Mouse (Mus musculus): ENCODE results near the gene Gstt2.

Gstt2 gene

DNA sequence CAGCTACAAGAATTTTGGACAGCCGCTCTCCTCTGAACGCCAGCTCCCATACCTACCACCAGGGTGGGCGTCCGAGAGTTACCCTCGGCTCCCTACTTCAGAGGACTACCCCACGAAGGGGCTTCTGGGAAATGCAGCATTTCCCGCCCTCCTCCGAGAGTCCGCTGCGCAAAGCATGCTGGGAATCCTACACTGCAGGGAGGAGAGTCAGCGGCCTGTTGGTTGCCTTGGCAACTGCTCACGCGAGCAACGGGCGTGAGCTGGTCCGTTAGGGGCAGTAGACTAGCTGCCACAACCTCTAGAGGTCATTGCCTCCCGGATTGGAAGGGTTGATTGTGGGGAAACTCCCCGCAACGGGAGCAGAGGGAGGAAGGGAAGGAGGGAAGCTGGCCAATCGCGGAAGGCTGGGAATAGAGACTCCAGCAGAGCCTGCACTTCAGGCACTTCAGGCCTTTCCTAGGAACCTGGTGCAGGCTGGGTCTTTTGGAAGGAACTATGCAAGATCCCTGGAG is at the start of gene Gstt2:
Gene Gstt2 (minus strand): TSS at position 177 of the 512 bp plus-strand sequence.
- DNase-seq (ENCODE audit: low spot score): peak; percentile 62

DNA sequence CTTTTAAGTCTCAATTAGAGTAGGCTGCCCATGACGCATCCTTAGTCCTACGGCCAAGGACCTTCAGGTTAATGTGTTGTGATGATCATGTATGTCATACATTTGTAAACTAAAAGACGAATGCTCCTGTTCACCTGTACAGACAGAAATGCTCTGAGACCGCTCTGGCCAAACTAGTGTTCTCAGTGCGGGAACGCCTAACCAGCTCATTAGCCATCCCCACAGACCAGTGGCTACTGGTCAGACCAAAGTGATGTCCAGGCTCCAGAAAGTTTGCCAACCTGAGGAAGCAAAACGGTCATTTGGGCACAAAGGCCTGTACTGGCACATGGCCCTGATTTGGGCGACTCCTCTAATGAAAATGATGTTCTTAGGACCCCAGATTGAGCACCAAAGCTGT is 47.5 kb upstream of the Gstt2 start:
- no peak for DNase-seq (ENCODE audit: low spot score)

DNA sequence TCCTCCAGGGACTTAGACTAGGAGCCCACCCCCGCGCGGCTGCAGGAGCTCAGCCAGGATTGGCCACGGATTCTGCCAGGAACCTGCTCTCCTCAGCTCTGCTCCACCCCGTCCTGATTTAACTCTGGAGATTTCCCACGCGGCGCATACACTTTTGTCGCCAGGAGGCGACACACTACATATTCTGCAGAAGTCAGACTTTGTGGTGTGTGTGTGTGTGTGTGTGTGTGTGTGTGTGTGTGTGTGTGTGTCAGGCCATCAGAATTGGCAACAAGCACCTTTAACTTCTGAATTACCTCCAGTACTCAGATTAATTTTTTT is 46.0 kb upstream of the Gstt2 start:
- DNase-seq (ENCODE audit: low spot score): peak; percentile 32

DNA sequence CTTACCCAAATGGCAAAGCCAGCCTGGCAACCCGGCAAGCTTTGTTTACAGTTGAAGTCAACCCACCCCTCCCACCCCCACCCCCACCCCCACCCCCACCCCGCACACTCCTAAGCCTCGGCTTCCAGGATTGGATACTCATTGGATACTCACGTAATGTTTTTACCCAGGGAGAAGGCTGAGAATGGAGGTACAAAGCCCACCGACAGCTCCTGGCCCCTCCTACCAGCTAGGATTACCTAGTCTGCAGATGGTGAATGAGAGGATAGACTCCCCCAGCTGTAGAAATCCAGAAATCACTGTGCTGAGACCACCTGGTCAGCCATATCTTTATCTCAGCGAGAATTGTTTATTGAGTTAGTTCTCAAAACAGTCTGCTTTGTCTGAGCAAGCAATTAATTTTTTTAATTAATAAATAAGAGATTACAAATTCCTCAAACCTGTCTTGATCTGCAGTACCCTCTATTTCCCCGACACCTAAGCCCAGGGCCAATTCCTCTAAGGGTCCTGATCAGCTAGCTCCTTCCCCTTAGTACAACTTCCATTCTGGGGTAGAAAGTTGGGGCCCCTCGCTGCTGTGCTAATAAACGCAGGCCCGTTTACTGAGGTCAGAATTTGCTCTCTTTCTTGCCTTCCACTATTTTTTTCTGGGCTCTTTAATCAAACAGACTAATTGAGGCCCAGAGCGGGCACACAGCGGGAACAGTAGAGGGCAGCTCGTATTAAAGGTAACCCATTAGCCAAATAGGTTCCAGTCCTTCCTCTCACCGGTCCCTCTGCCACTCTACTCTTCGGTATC is 45.4 kb upstream of the Gstt2 start:
- no peak for DNase-seq (ENCODE audit: low spot score)

DNA sequence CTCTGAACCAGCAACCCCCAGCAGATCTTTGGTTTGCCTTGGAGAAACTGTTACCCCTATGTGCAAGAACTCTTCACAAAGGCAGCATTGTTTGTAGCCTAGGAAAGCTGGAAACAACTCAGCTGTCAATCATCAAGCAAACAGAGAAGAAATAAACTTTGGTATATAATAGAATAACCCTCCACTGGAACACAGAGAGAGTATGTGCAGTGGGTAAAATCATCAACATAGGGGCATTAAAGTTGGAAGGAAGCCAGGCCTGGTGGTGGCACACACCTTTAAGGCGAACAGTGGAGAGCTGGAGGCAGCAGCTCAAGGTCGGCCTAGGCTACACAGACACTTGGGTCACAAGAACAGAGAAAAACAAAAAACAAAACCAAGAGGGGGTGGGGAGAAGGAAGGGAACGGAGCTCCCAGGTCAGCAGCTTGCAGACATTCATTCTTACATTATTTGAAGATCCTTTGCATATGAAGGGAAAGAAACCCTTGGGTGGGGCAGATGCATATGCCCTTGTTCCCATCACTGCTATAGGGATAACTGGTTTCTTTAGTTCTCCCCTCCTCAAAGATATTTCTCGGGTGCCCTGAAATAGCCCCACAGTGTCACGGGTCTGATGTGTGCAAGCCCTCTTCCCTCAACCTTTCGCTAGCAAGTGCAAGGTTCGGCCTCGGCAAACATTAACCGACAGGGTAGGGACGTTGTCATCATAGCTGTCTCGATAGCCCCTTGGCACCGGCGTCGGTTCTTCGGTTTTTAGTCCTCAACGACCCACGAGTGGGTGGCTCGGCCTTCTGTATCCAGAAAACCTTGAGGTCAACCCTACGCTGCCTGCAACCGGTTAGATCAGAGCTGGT is 44.6 kb upstream of the Gstt2 start:
- no peak for DNase-seq (ENCODE audit: low spot score)

DNA sequence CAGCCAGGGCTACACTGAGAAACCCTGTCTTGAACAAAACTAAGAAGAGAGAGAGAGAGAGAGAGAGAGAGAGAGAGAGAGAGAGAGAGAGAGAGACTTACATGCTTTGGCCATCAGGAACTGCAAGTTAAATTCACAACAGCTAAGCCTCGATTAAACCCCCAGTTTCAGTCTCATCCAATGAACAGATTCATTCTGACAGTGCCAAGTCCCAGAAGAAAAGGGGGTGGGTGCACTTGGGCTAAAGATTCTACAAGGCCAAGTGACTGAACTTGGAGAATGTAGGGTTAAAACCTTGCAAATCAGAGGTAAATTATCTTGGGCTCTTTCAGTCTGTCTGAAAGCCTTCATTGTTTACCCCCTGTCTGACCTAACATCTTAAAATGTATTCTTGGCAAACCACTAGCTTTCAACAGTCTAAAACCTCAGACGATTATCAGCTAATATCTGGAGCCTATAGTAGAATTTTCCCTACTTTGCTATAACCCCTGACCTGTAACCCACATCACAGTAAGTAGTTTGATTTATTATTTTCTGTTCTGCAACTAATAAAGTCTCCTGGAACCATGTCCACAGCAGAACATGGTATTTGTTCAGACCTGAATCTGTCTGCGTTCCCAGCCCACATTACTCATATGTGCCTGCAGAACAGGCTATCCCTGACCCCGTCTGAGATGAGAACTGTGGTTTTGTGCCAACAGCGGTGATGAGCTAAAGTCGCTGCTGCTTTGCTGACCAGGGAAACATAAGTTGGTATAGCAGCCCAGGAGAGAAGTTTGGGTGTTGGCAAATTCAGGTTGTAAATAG is 43.8 kb upstream of the Gstt2 start:
- DNase-seq (ENCODE audit: low spot score): no peak

DNA sequence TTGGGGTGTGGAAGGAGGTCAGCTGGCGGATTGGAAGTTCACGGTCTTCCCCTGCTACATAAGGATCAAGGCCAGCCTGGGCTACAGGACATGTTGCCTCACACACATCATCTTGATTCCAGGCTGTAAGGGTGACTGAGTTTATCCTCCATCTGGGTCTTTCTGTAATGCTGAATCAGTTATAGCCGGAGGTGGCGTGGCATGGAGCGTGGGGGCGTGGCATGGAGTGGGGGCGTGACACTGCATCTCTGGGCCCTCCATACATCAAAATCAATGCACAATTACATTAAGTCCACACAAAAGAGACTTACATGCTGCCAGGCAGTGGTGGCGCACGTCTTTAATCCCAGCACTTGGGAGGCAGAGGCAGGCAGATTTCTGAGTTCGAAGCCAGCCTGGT is 43.1 kb upstream of the Gstt2 start:
- DNase-seq (ENCODE audit: low spot score): no peak

DNA sequence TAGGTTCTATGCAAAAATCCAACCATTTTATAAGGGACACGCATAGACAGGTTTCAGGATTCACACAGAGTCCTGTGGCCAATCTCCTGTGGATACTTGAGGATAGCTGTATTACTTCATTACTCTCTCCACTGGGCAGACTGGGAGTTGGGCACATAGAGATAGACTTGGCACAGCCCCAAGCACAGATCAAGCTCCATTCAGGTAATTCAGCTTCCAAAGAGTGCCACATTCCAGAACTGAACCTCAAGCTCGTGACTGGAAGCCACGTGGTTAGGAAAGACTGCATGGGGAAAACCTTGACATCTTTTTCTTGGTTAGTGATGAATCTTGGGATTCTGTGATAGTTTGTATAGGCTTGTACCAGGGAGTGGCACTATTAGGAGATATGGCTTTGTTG is 41.6 kb upstream of the Gstt2 start:
- no peak for DNase-seq (ENCODE audit: low spot score)

DNA sequence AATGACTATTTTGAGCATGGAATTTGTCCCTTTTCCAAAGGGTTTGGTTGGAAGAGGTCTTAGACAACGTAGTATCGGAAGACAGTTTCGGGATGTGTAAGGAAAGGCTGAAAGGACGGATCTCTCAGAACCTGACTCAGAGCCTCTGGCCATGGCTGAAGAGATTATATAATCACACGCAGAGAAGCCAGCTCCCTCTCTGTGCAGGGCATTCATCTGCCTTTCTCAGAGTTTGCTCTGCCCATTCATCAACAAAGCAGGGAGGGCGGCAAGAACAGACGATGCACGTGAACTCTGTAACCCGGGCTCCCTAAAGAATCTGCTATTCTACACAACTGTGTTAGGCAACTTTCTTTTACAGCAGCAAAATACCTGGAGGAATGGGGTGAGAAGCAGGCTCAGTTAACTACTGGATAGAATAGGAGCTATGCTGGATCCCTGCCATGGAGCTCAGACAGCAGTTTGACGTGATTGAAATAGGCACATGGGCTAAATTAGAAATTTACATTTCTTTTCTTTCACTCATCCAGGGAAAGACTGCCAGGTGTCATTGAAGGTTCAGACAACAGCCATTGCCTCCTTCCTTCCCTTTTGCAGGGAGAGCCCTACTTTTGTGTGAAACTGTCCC is 36.4 kb upstream of the Gstt2 start:
- no peak for DNase-seq (ENCODE audit: low spot score)

DNA sequence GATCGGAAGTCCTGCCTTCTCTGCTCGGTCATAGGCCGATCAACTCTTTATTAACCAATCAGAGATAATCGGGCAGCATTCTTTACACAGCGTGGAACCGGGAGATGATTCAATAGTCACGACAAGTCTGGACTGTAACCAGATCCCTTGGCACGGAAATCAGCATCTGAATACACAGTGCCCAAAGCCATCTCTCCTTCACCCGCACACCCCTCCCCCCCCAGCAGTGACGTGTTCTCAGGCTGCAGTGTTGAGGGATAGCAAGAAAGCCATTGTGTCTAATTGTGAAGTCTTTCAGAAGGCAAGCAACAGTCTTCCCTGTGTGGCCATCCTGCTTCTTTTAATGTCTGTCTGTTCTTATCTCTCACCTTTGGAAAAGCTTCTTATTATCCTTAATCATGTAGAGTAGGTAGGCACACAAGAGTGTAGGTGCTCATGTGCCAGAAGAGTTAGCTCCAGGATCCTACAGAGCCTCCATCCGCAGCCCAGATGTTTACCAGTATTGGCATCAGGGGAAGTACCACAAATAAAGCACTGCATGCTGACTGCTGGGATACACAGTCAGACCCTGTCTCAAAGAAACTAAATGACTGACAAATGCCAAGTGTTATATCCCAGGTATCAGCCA is 35.8 kb upstream of the Gstt2 start:
- no peak for DNase-seq (ENCODE audit: low spot score)

DNA sequence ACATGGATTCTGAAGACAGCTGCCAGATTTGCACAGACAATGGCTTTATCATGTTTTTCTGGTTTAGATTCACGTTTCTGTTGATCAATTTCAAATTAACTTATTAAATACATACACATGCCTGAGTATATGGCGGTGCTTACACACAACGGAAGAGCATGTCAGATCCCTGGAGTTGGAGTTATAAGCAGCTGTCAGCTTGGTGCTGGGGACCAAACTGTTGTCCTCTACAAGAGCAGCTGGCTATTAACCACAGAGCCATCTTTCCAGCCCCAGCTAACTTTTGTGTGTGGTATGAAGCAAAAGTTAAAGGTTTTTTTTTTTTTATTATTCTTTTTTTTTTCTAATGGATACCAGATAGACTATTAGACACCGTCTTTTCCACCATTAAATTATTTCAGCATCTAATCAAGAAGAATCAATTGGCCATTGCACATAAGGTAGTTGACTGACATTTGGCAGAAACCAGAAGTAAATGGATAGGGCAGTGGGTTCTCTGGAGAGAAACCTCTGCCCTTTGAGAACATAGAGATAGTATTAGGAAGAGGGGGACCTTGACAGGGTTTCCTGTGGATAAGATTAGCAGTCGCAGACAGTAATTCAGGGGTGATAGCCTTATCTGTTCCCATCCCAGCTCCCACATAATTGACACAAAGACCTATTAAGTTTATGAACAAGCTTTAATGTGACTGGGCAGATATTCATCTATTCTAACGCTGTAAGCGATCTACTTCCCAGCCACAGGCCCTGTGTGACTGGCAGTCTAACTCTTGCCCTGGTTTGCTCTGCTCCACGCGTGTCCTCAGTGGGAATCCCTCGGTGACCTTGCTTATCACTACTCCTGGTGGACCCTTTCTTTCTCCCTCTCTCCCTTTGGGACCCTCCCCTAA is 35.0 kb upstream of the Gstt2 start:
- DNase-seq (ENCODE audit: low spot score): no peak

DNA sequence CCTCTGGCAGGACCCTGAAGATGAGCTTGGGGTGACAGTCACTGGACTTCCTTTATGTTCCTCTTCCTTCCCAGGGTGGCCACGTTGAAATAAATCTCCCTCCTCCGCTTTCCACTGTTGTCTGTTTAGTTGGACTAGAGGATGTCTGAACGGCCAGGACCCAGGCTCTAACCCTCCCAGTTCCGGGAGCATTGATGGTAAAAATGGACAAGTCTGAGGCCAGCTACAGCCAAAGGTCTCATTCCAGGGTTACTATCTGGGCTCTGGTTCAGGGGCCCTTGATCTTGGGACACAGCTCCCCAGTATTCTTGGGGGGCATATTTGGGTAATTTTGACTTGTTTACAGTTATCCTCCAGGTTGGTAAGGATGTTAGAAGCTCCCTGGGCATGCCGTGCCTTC is 24.4 kb upstream of the Gstt2 start:
- DNase-seq (ENCODE audit: low spot score): no peak

DNA sequence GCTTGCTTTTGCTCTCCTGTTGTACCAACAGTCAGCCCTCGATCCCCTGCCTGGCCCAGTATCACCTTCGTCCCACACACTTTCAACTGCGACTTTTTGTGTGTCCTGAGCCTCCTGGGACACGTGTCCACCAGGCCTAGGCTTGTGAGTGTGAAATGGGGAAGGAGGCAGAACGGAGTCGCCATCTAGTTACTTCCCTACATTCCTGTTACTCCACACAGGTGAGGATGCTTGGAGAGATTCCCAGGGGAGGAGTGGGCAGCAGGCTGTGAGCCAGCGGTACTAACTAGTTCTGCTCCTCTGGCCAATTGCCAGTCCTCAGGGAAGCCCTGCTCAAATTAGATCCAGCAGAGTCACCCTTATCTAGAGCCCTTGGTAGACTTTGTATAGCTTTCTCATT is 23.5 kb upstream of the Gstt2 start:
- DNase-seq (ENCODE audit: low spot score): no peak

DNA sequence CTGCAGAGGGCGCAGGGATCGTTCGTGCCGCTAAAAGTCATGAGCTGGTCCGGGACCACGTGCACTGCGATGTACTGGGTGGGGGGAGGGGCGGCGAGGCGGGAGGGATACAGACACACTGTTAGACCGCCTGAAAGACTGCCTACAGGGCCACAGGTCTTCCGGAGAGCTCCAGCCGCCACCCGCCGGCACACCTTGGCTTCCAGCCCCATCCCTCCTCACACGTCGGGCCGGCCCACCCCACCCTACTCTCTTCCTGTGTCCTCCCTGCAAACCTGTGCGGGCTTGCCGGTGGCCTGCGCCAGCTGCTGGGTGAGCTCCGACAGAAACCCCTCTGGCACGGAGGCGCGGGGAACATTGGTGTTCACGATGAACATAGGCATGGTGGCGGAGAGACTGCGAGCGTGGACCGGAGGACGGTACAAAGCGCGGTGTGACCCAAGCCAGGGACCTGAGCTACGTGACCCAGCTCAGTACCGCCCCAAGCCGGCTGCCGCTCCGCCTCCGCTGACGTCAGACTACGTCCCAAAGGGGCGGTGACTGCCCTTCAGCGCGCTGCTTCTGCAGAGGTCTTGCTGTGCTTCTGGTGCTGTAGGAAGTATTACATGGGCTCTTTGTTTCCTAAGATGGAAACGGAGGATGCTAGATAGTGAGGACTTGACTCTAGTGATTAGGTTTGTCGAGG is 22.7 kb upstream of the Gstt2 start, which contains the start of gene Mif:
Gene Mif (minus strand): TSS at position 455 of the 685 bp plus-strand sequence.
- DNase-seq (ENCODE audit: low spot score): peak; percentile 47

DNA sequence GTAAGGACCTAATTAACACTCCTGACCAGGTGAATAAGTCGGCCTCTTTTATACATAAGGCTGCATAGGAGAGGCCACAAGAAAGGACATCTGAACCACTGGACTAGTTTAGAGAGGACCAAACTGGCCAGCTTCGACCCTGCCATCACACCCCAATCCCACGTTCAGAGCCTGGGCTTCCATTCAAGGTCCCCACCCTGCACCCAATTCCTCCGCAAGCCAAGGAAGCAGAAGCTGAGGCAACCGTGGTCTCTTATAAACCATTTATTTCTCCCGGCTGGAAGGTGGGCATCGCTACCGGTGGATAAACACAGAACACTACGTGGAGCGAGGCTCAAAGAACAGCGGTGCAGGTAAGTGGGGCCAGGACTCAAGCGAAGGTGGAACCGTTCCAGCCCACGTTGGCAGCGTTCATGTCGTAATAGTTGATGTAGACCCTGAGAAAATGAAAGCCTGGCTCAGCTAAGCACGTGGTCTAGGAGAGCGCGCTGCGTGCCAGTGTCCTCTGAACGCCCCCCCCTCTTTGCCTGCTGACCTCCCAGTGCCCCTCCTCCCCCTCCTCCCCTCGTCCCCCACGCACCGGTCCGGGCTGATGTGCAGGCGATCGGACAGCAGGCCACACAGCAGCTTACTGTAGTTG is 22.0 kb upstream of the Gstt2 start:
- DNase-seq (ENCODE audit: low spot score): no peak

DNA sequence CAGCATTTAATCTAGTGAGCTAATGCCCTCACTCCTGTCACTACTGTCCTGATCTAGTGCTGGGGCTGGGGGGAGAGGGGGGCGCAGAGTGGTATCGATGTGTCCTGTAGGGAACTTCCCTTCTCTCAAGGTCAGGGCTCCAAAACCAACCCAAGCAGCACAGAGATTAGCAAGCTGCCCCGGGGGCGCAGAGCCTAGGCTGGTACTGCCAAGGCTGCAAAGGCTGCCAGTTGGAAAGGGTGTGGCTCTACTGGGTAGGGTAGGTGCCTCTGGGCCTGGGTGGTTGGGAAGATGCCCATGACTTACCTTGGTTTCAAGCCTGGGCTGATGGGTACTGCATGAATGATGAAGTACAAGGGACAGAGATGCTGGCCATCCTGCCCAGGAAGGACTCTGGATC is 20.4 kb upstream of the Gstt2 start:
- DNase-seq (ENCODE audit: low spot score): no peak

DNA sequence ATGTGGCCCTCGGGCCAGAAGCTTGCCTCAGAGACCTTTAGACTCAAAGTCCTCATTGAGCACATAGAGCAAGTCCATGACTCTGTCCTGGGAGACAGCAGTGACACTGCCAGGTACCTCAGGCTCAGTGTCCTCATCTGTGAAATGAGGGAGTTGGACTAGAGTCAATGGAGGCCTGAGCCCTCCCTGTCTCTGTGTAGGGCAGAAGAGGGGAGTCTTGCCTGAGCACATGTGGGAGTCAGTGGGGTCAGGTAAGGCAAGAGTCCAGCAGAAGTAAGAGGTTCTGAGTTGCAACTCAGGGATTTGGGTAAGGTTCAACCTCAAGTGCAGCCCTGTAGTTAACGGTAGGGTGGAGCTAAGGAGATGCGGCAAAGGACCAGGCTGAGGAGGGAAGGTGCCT is 19.8 kb upstream of the Gstt2 start:
- DNase-seq (ENCODE audit: low spot score): no peak

DNA sequence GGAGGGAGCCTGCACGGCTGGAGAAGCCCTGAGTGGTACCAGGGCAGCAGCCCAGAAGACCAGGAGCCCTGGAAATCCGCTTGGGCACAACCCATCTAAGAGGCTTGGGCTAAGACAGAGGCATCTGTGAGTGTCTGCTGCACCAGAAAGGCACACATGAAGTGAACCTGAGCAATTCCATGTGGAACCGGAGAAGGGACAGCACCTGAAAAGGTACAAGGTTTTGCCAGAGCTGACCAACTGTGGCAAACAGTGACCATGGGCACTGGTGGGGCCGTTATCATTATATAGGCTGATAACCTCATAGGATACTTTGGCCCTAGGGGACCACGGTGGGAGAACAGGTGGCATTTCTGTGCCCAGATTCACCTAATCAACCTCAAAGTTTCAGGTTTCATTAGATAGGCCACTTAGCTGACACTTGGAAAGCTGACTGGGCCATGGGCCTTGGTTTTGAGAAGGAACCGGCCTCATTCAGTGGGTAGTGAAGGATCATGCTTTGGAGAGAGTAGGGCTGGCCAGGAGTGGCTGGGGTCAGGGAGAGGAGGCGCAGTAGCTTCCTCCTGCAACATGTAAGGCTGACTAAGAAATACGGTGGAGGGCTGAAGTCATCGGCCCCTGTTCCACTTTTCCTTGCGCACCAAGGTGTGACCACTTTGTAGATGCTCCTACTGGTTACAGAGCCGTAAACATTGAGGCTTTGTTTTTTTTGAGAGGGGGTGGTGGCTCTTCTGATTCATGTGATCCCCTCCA is 19.1 kb upstream of the Gstt2 start:
- no peak for DNase-seq (ENCODE audit: low spot score)

Data from urinary bladder, postnatal 10 days (tissue).